Mouse (Mus musculus) left cerebral cortex, postnatal 25 days (tissue): ENCODE measurements around the gene Tmem30a. TPM values are rescaled to one million over a fixed set of nuclear protein-coding genes. Genes with fewer than 3 reads are reported as not detected.
A peak's percentile ranks its signal among the peaks of the same experiment; 100 is the strongest.

Experiments
- DNase-seq, 2 experiments: peaks; one replicate each; pipeline ENCODE4 v3.0.0; 2022; ENCODE audit warnings: low spot score in 2 of 2, mixed read lengths in 1 of 2
- intact Hi-C: fragments of 180-260 bp; cut with DNase I; formaldehyde crosslinking; loops from one replicate; pipeline ENCODE4 v1.15.1; 2025
- total RNA-seq, 2 experiments: library from RNA; stranded (reverse); gene quantifications; 2 replicates each; pipeline ENCODE4 v1.2.3; 2021

Tmem30a gene
- 100 to 1,000 TPM; 255 to 267 TPM for total RNA-seq

- DNase-seq = peak; percentile 94 to 98
- intact Hi-C loops = loop anchor here (1.0 kb wide), 2 partner anchors 34 to 274 kb away; partner anchors contain the start of gene Cox7a2
Measured at GRCm38 (mm10) chr9:79792841-79793835, at the start of gene Tmem30a. Gene Tmem30a, minus strand, starts transcription at chr9:79793507.

DNA sequence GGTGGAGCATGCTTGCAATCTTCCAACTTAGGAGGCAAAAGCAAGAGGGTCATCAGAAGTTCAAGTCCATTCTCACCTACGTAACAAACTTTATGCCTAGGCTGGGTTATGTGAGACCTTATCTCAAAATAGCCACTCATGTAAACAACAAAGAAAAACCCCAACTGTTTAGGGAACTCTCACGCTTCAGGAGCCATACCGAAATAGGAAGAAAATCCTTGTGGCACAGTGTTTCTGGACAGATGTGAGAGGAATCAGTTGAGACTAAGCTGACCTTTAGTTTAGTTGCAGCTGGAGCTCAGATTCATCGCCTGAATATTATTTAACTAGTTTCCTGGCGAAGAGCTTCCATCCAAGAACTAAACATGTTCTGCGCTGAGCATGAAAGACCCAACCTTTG, 49.3 kb upstream of the Tmem30a start:
- DNase-seq = no peak
- intact Hi-C loops = no loop called here

DNA sequence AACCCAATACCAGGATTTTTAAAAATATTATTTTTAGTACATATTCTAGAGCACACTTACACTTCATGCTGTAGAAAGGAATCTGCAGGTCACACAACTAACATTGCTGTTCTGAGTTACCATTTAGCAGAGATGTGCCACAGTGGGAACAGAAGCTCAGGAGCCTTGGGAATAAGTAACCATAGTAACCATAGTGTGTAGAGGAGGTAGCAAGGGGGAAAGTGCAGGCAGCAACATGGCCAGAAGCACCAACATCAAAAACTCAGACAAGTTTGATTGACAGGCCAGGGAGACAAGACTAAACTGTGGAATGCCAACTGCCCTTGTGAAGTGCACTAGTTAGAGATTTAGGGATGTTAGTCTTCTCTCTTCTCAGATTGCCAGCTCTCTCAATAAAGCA, 48.7 kb upstream of the Tmem30a start:
- intact Hi-C loops = no loop called here
- DNase-seq = no peak

- no peak for DNase-seq
- intact Hi-C loops = no loop called here
Measured at GRCm38 (mm10) chr9:79831294-79831693, 38.0 kb upstream of the Tmem30a start.

DNA sequence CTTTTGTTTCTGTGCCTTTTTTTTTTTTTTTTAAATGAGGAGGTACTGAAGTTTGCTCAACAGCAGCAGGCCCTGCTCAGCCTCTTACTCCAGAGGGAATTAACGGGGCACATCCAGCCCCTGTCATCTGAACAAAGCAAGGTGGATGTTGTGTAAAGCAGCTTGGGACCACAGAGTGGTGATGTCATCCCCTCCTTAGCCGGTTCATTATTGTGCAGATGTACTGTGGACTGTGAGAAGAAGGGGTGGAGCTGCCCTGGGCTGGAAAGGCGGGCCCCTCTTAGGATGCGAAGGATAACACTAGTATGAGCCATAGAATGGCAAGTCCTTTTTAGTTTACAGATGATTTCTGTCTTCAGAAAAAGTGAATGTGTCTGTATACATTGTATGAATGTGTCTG, 37.6 kb upstream of the Tmem30a start:
- intact Hi-C loops = no loop called here

GRCm38 (mm10) chr9:79829842-79830800, 36.8 kb upstream of the Tmem30a start:
- intact Hi-C loops = no loop called here

More for the DNA sequence above, 37.6 kb upstream of the Tmem30a start:
- no peak for DNase-seq

GRCm38 (mm10) chr9:79827072-79827471, 33.8 kb upstream of the Tmem30a start:
- intact Hi-C loops = no loop called here
- DNase-seq = no peak

More at GRCm38 (mm10) chr9:79829842-79830800, 36.8 kb upstream of the Tmem30a start:
- DNase-seq = no peak

DNA sequence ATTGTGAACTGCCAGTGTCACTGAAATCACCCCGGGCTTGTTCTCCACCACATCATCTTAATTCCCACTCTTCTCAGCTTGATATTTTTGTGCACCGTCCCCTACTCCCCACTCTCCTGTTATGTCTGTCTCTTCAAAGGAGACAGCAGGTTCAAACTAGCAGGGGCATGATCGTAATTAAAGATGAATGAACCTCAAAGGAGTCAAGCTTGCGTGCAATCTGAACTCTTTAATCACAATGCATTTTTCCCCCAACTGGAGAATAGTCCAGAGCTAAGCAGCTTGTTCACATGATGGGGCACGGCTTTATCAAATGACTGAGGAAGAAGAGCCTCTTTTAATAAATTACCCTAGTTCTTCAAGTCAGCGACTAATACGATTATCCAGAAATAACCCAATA, 32.2 kb upstream of the Tmem30a start:
- intact Hi-C loops = no loop called here

DNA sequence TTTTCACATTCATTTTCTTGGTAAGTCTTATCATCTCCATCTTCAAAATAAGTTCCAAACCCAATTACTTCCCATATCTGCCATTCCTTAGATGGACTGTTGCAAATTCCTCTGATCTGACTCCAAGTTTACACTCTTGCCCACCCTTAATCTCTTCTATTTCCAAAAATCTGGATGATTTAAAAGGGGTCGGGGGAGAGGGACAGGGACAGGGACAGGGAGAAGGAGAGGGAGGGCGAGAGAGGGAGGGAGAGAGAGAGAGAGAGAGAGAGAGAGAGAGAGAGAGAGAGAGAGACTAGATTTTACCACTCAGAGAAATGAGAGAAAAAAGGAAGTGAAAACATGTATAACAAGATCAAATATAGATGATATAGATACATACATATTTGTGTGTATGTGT, 30.5 kb upstream of the Tmem30a start:
- intact Hi-C loops = no loop called here
- no peak for DNase-seq

More for the DNA sequence above, 32.2 kb upstream of the Tmem30a start:
- no peak for DNase-seq

- intact Hi-C loops = no loop called here
- DNase-seq = no peak
Measured at GRCm38 (mm10) chr9:79823438-79823837, 30.1 kb upstream of the Tmem30a start.

GRCm38 (mm10) chr9:79816464-79816863, 23.2 kb upstream of the Tmem30a start:
- intact Hi-C loops = no loop called here
- no peak for DNase-seq

- intact Hi-C loops = no loop called here
Measured at GRCm38 (mm10) chr9:79816013-79816412, 22.7 kb upstream of the Tmem30a start.

DNA sequence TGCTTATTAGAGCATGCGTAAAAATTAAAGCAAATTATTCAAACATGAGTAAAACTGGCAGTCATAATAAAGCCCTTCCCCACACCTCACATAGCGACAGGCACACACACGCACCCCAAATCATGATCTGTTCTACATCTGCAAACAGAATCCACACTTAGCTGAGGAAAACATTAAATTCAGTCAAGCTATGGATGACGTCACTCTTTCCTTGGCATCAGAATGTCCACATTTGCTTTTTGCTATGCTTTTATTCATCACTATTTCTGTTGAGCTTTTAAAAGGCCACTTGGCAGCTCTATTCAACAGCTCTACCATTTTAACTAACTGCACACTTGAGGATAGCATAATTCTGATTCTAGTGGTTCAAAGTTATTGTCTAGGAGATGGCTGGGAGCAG, 21.3 kb upstream of the Tmem30a start:
- intact Hi-C loops = no loop called here
- no peak for DNase-seq

More at GRCm38 (mm10) chr9:79816013-79816412, 22.7 kb upstream of the Tmem30a start:
- no peak for DNase-seq

- DNase-seq = no peak
- intact Hi-C loops = no loop called here
Measured at GRCm38 (mm10) chr9:79810969-79811902, 17.9 kb upstream of the Tmem30a start.

DNA sequence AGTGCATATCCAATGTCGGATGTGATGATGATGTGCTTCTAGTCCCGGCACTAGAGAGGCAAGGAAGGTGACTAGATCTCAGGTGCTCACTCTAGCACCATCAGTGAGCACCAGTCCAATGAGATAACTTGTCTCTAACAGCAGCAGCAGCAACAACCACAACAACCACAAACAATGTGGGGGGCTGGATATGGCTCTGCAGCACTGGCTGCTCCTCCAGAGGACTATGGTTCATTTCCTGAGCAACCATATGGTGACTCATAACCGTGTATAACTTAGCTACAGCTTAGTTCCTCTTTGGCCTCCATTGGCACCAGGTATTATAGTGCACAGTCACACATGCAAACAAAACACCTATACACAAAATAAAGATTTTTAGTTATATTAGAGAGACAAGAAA, 17.2 kb upstream of the Tmem30a start:
- intact Hi-C loops = no loop called here

DNA sequence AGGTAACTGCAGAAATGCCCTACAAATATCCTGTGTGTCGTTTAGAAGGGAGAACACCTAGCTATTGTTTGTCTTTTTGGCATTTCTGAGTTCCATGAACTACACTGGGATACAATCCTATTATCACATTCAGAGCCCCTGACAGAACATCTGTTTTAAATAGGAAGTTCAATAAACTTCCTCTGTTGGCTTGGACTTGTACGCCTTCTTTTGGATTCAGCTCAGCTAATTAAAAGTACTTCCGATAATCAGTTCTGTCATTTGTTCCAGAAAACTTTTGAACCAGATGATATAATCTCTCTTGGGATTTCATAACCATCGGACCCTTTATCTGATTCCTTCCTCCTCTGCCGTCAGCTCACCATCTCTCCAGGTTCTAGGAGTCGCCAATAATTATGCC, 16.1 kb upstream of the Tmem30a start:
- DNase-seq = no peak
- intact Hi-C loops = no loop called here

More for the DNA sequence above, 17.2 kb upstream of the Tmem30a start:
- no peak for DNase-seq

DNA sequence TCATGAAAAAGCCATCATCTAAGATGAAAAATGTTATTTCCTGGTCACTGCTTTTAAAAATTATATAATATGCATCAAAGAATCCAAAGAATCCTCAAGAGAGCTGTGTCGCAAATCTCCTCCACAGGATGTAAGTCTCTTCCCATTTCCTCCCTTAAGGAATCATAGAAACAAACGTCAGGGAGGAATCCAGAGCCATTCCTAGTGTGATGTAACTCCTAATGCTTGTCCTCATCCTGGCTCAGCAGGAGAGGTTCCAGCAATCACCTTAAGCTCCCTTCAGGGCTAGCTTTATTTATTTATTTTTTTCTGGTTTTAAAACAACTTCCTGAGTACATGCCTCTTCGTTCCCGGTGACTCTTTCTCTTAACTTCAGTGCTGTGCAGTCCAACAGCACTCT, 13.9 kb upstream of the Tmem30a start:
- intact Hi-C loops = no loop called here
- DNase-seq = no peak

GRCm38 (mm10) chr9:79806317-79807075, 13.2 kb upstream of the Tmem30a start:
- DNase-seq = peak; percentile 32 to 66
- intact Hi-C loops = loop anchor here (1.0 kb wide), 1 partner anchor 196 kb away; no protein-coding TSS in a partner anchor
